Mouse (Mus musculus): Measurements from ENCODE around the gene 1500015O10Rik.

The 1500015O10Rik gene

DNA sequence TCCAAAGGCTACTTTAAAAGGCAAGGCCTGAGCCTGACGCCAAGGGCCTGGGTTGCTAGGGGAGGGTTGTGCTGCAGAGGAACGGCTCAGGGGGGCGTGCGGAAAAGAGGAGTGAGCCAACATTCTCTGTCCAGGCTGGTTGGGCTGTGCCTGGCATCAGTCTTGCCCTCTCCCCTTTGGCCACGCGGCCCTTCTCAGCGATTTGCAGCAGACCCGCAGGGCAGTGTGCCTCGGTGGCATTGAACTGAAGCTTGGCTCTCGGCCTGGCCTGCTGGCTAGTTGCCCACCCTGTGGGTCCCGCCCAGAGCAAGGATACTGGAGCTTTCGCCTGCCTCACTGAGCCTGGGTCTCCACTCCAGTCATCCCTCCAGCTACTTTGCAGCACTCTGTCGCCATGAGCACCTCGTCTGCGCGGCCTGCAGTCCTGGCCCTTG is at the start of gene 1500015O10Rik:
Gene 1500015O10Rik, plus strand, starts transcription at position 112 of the 434 bp plus-strand sequence.
- peak; percentile 75 to 94 for DNase-seq (ENCODE audit: low spot score in 2 of 2)

DNA sequence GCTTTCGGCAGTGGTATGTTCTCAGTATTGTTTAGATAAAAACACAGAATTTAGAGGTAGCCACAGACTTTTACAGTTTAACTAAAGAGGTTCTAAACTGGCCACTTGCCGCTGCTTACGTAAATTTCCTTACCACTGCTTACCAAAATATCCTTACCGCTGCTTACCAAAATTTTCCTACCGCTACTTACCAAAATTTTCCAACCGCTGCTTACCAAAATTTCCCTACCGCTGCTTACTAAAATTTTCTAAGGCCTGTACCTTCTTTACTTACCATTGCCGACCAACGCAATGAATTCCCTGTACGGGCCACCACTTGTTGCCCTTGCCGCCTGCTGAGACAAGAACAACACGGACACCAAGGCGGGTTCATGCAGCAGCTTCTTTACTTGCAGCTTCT is 40.4 kb upstream of the 1500015O10Rik start:
- no peak for DNase-seq (ENCODE audit: low spot score in 2 of 2)

GRCm38 (mm10) chr1:43690507-43690906 is 39.9 kb upstream of the 1500015O10Rik start:
- DNase-seq (ENCODE audit: low spot score in 2 of 2), result no peak

DNA sequence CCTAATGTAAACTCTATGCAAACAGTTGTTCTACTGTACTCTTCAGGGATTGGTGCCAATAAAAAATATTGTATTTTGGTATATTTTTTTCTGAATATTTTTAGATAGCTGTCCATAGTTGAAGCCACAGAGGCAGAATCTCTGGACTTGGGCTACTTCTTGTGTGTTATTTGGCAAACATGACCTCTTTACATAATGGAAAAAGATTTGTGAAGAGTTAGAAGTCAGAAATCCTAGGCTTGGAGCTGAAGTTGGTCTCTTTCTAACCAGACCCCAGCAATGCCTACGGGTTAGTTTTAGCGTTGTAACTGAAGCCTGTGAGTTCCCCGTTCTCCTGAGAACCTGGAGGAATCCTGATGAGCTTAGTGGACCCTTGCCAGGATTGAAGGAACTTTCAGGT is 36.3 kb upstream of the 1500015O10Rik start:
- no peak for DNase-seq (ENCODE audit: low spot score in 2 of 2)

GRCm38 (mm10) chr1:43694851-43695545 is 35.4 kb upstream of the 1500015O10Rik start:
- DNase-seq (ENCODE audit: low spot score in 2 of 2), result peak; percentile 69 to 89

- peak in 1 of 2 experiments; percentile 18 for DNase-seq (ENCODE audit: low spot score in 2 of 2)
Measured at GRCm38 (mm10) chr1:43698577-43699000, 31.8 kb upstream of the 1500015O10Rik start.

DNA sequence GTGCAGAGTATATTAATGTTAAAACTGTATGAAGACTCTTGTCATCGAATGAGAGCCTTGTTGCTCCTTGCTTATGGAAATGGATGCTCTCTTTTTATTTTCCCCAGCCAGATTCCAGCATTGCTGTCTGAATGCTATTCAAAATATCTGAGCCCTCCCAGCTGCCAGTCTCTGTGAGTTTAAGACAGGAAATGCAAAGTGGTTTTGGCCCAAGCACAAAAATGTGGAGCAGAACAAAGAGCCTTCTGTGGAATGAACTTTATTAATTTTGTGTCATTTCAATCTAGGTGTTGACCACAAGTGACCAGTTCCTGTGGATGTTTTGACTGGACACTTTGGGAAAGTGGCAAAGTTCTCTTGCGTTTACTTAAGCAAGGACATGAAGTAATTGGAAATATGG is 15.6 kb upstream of the 1500015O10Rik start:
- no peak for DNase-seq (ENCODE audit: low spot score in 2 of 2)

- DNase-seq (ENCODE audit: low spot score in 2 of 2), result no peak
Measured at GRCm38 (mm10) chr1:43717967-43718366, 12.4 kb upstream of the 1500015O10Rik start.

DNA sequence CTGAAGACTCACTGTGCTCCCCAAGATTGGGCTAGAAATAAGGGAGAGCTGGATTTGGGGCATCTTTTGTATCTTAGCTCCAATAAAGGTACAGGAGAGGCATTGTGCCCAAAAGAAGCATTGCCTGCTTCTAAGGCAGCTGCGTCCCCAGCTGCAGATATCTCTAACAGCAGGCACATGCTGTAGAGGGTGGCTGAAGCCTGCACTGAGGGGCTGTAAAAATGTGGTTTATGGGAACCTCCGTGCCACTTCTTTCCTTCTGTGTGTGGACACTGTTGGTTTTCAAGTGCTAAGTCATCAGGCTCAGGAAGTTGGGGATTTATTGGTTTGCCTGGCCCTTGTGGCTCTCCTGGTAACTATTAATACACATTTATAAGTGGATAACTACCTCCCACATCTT is 11.6 kb upstream of the 1500015O10Rik start:
- no peak for DNase-seq (ENCODE audit: low spot score in 2 of 2)

GRCm38 (mm10) chr1:43722459-43722858 is 7.9 kb upstream of the 1500015O10Rik start:
- no peak for DNase-seq (ENCODE audit: low spot score in 2 of 2)

- no peak for DNase-seq (ENCODE audit: low spot score in 2 of 2)
Measured at GRCm38 (mm10) chr1:43732100-43732499, 1.7 kb downstream of the 1500015O10Rik start.

DNA sequence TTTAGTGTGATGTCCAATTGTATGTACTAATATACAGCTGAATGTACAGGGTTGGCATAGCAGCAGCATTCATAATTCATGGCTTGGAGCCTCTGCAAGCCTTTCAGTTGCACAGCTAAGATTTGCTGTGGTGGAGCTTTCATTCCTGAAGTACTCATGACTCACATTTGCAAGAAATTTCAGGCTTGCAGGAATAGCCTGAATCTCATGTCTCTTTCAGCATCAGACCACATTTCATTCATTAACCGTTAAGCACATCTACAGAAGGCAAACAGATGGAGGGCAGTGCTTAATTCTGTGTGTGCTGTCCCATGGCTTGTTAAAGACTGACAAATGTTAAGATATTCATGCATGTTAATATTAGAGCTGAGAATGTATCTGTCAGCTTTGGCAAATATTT is 2.3 kb downstream of the 1500015O10Rik start:
- no peak for DNase-seq (ENCODE audit: low spot score in 2 of 2)

DNA sequence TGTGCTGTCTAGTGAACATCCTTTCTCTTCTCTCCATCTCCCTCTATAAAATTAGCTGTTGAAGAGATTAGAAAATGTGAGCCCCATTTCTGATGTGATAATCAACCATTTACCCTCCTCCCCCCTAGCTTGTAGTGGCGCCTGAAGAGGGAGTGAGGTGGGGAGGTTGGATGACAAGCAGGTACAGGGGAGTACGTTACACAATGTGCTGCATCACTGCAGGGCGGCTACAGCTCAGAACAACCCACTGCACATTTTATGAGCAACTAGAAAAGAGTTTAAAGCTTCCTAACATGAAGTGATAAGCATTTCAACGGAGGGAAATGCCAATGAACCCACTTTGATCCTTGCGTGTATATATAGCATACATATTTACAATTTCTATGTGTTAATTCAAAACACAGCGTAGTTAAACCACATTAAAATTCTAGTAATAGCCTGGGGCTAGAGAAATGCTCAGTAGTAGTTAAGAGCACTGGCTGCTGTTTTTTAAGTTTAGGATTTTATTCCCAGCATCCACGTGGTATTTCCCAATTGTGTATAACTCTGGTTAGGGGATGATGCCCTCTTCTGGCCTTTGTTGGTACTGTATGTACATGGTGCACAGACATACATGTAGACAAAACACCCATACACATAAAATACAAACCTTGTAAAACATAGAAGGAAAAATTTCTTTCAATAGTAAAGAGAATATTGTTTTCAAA is 7.6 kb downstream of the 1500015O10Rik start:
- peak; percentile 52 to 81 for DNase-seq (ENCODE audit: low spot score in 2 of 2)

DNA sequence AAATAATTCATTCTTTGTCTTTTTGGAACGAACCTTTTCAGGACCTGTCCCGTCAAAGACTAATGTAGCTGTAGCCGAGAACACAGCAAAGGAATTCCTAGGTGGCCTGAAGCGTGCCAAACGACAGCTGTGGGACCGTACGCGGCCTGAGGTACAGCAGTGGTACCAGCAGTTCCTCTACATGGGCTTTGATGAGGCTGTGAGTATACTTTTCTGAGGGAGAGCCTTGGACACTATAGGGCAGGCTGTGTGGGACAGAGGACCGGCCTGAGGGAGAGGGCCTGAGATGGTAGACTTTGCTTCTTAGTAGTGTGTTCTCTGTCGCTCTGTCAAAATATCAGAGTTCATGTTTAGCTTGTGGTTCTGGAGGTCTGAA is 8.1 kb downstream of the 1500015O10Rik start:
- no peak for DNase-seq (ENCODE audit: low spot score in 2 of 2)

DNA sequence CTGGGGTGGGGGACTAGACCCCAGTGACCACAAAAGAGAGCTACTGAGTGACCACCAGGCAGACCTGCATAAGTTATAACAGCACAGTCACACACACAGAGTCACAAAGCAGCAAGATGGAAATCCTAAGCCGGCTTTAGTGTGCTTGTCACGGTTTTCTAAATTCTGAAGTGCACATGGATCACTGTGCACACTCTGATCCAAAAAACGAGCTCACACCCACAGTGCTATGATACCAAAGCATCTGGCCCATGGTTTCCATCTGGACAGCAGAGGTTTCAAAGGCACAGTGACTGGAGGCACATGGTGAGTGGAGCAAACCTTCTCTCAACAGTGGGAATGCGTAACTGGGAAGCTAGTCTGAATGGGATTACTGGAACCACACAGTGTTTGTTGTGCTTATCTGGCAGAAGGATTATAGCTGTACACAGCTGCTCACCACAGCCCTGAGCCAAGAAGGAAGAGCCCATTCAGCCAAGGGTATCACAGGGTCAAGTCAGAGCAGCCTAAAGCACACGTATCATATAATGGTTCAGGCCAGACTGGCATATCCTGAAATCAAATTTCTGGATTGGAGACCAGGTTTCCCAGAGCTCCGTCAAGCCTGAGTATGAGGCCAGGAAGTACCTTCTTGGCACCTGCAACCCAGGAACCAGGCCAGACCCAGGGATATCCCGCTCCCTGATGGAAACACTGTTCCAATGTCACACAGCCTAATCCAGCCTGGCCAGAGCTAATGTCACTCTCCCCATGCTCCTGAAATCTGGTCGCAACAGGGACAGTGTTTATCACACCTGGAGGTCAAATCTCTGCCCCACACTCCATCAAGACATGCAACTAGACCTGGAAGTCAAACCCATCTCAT is 24.3 kb downstream of the 1500015O10Rik start:
- no peak for DNase-seq (ENCODE audit: low spot score in 2 of 2)

- DNase-seq (ENCODE audit: low spot score in 2 of 2), result no peak
Measured at GRCm38 (mm10) chr1:43760085-43760484, 29.7 kb downstream of the 1500015O10Rik start.

- DNase-seq (ENCODE audit: low spot score in 2 of 2), result no peak
Measured at GRCm38 (mm10) chr1:43764481-43764880, 34.1 kb downstream of the 1500015O10Rik start.

DNA sequence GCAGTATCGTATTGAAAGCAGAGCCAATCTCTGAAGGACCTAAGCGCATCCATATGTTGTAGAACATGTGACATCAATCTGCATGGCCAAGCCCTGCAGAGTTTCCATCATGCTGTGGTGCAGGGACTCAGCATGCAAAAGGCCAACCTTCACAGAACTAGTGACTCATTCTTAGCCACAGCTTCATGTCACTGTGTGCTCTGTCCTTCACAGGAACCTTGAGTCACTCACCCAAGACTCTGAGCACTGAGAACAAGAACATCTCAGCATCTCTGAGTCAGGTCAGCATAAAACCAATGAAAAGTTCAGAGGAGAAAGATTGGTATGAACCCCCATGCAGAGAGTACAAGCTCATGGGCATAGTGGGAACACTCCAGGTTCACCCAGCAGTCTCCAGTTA is 35.9 kb downstream of the 1500015O10Rik start:
- no peak for DNase-seq (ENCODE audit: low spot score in 2 of 2)

GRCm38 (mm10) chr1:43768385-43768990 is 38.1 kb downstream of the 1500015O10Rik start:
- DNase-seq (ENCODE audit: low spot score in 2 of 2), result no peak

DNA sequence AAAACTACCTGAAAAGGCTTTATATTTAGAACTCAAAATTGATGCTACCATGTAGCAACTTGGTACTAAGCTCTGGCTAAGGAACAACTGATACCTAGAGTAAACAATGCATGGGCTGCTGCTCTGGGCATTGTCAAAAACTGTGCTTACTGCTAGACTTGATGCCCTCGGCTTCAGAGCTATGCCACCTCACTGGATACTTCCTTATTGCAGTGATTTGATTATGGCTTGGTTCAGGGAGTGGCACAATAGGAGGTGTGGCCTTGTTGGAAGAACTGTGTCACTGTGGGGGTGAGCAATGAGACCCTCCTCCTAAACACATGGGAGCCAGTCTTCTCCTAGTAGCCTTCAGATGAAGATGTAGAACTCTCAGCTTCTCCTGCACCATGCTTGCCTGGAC is 38.9 kb downstream of the 1500015O10Rik start:
- DNase-seq (ENCODE audit: low spot score in 2 of 2), result no peak

DNA sequence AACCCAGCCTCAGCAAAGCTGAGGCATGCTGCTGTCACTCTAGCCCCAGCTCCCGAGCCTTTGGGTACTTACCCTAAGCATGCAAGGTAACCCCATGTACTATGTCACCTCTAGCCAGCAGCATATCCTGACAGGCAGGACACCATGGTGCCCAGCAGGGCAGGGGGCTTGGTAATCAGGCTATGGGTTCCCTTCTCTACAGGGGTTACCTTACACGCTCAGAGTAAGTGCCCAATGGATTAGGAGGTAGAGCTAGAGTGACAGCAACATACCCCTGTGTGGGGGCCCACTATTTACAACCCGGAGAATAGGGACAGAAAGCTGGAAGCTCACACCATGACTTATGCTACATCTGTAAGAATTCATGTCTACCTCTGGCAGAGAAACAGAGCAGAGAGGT is 39.6 kb downstream of the 1500015O10Rik start:
- DNase-seq (ENCODE audit: low spot score in 2 of 2), result no peak

GRCm38 (mm10) chr1:43772694-43773093 is 42.3 kb downstream of the 1500015O10Rik start:
- no peak for DNase-seq (ENCODE audit: low spot score in 2 of 2)

Data from cerebellum, postnatal 4 days (tissue).